8 mouse cellular contexts compared by ENCODE assay signal in the genomic region with DNA sequence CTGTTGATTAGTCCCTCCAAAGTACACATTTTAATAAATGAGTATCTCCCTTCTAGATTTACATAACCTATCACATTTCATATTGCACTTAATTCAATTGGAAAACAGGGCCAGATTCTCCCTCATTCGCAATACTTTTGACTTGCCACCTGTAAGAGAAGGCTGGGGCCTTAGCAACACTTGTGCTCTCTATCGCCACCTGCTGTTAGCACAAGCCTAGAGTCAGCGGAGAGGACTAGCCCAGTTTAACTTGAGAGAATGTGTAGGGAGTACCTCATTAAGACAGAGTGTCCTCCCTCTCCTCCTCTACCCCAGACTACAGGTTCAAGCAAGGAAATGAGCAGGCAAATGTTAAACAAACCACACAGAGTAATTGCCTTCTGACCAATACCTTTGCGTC. TPM values are rescaled to one million over a fixed set of nuclear protein-coding genes. Genes with fewer than 3 reads are reported as not detected.
DNase-seq lines count a peak whose midpoint lies in the region; ATAC-seq lines count a peak whose summit lies in the region.

No protein-coding gene starts in this region.

- peak; percentile 75 for ATAC-seq in granulocyte monocyte progenitor cell, adult 5-6 weeks (replicated peaks; ENCODE audit: poor library complexity, severe bottlenecking)

- peak; percentile 87 for DNase-seq in CD4-positive, CD25-positive, alpha-beta regulatory T cell, adult 2 months (ENCODE audit: low read depth, low spot score)
- peak; percentile 57 for DNase-seq in adrenal gland, adult 8-10 months
- DNase-seq in embryo, embryonic 9.5 days (ENCODE audit: extremely low spot score), result peak; percentile 79
- DNase-seq in large intestine, adult 2 months (ENCODE audit: low read depth, low spot score), result peak; percentile 53
- DNase-seq in lung, postnatal 10 days, result peak; percentile 89
- DNase-seq in retina, postnatal 1 day, result peak; percentile 85
- peak; percentile 73 to 76 for DNase-seq in thymus, postnatal 36 days

- 29% methylated on average over 4 of the region's 4 CpGs for WGBS in large intestine, adult 2 months

RNA-seq across cellular contexts. Expression of a gene that starts 4.1 kb away (rescaled TPM):
- 100 to 1,000 TPM in 1 of 4 experiments, 10 to 100 TPM in 3; 82.1 to 126 (median 92.0) TPM for total RNA-seq in adrenal gland, adult 8-10 months (2022)
- not detected in 2 replicates for total RNA-seq in granulocyte monocyte progenitor cell, adult 5-6 weeks (2014; fragmentation: Nextera tagmentation)
- not detected in 2 replicates for total RNA-seq in granulocyte monocyte progenitor cell, adult 5-6 weeks (2017)
- 10.5 and 14.0 TPM in 2 replicates for polyA plus RNA-seq in large intestine, adult 2 months (2012; rRNA removed)

Comparison
In these comparisons a context has a peak if more than half of its experiments do, and no peak if none do; other contexts are left out.
1. Peak in every context shown above with its lines: DNase-seq and ATAC-seq.
2. RNA of a gene that starts 4.1 kb away (total RNA-seq): 82.1 to 126 TPM in adrenal gland, adult 8-10 months; not detected in granulocyte monocyte progenitor cell, adult 5-6 weeks; every median in the first group is over 10 times any median in the second.